Mouse (Mus musculus) ES-E14 (cell line): ENCODE data around the gene Msx2. TPM values are rescaled to one million over a fixed set of nuclear protein-coding genes. Genes with fewer than 3 reads are reported as not detected.

Source experiments
- DNase-seq: peaks from one replicate; pipeline ENCODE4 v3.0.0-alpha.2; 2013; ENCODE audit warnings: low read depth, low spot score
- H3K27ac ChIP-seq: 2 replicates; pipeline ENCODE4 v1.5.1; 2012; ENCODE audit warnings: low read depth, mild to moderate bottlenecking, low read length, moderate library complexity, mixed read lengths; ENCODE audit not compliant: poor library complexity, insufficient read depth, severe bottlenecking
- H3K36me3 ChIP-seq: 2 replicates; pipeline ENCODE4 v1.6.1; 2012; ENCODE audit warnings: mild to moderate bottlenecking, low read length, moderate library complexity, mixed read lengths; ENCODE audit not compliant: control insufficient read depth, poor library complexity, insufficient read depth, severe bottlenecking
- H3K4me1 ChIP-seq, 2 experiments: fragments of 150-350 bp in 1 of 2; sonication (generic) in 1 of 2; 2 replicates each; pipeline ENCODE4 v1.6.1; 2012; ENCODE audit warnings: low read length in 2 of 2, mild to moderate bottlenecking in 1 of 2, mixed read lengths in 1 of 2; ENCODE audit not compliant: control insufficient read depth in 2 of 2, insufficient read depth in 2 of 2, poor library complexity in 1 of 2
- H3K4me3 ChIP-seq, 2 experiments: fragments of 150-350 bp in 1 of 2; sonication (generic) in 1 of 2; 2 replicates each; pipeline ENCODE4 v1.5.1; 2012; ENCODE audit warnings: low read length in 2 of 2, low read depth in 1 of 2, mild to moderate bottlenecking in 1 of 2, mixed read lengths in 1 of 2; ENCODE audit not compliant: insufficient read depth in 1 of 2, poor library complexity in 1 of 2, severe bottlenecking in 1 of 2
- H3K9ac ChIP-seq: 2 replicates; pipeline ENCODE4 v1.6.1; 2012; ENCODE audit warnings: low read depth, mild to moderate bottlenecking, low read length, mixed read lengths; ENCODE audit not compliant: poor library complexity, insufficient read depth, severe bottlenecking
- H3K9me3 ChIP-seq: fragments of 150-350 bp; sonication (generic); 2 replicates; pipeline ENCODE4 v1.6.1; 2012; ENCODE audit warnings: low read depth, mild to moderate bottlenecking, low read length; ENCODE audit not compliant: control insufficient read depth, insufficient read depth
- CHD2 ChIP-seq: IDR thresholded peaks from 2 replicates; pipeline ENCODE4 v1.6.1; 2014; ENCODE audit warnings: mild to moderate bottlenecking, low read depth, low read length, inconsistent platforms
- HCFC1 ChIP-seq: IDR thresholded peaks from 2 replicates; pipeline ENCODE4 v1.6.1; 2012; ENCODE audit warnings: low read length, inconsistent platforms, borderline replicate concordance; ENCODE audit not compliant: insufficient read depth
- MAFK ChIP-seq: IDR thresholded peaks from 2 replicates; pipeline ENCODE4 v1.6.1; 2014; ENCODE audit warnings: mild to moderate bottlenecking, low read depth, low read length, inconsistent platforms; ENCODE audit not compliant: insufficient read depth
- ZC3H11A ChIP-seq: IDR thresholded peaks from 2 replicates; pipeline ENCODE4 v1.6.1; 2012; ENCODE audit warnings: low read depth, mild to moderate bottlenecking, inconsistent platforms, low read length, borderline replicate concordance
- ZNF384 ChIP-seq: IDR thresholded peaks from 2 replicates; pipeline ENCODE4 v1.6.1; 2012; ENCODE audit warnings: low read depth, low read length, inconsistent platforms
- in situ Hi-C, 2 experiments: fragments of 600-800 bp; cut with MboI; formaldehyde crosslinking; loops; one replicate each; pipeline ENCODE4 v1.15.1; 2025; ENCODE audit warnings: low sequenced_read_pairs in 2 of 2, inconsistent platforms in 1 of 2; ENCODE audit not compliant: unreplicated experiment in 2 of 2
- total RNA-seq: library from RNA; depleted of rRNA; stranded (reverse); fragments of 300-350 nt; gene quantifications from 2 replicates; pipeline ENCODE4 v1.2.3, GENCODE M21; 2012

Msx2 gene
- total RNA-seq, 1 experiment: 3.7 TPM

DNA sequence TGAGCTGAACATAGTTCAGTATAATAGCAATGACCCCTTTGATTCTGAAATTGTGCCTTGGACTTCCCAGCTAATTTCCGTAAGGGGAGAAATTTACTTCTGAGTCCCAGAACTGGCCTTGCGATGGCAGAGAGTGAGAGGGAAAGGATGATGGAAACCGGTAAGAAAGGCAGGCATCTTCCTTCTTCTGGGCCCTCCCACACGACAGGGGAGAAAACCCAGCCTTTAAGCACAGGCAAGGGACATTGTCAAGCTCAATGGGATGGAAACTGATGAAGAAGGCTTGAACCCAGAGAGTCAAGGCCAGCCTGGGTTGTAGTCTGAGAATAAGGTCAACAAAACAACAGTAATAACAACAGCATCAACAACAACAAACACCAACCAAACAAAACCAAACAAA lies 14.1 kb downstream of the Msx2 start:
- Histone ChIP-seq H3K4me1 (peaks cover 0 to 14% of the 10 kb centered on the region in 2 experiments; a peak in 2 of 4 replicates), H3K36me3 (no peaks in the 10 kb centered on the region), H3K9ac (no peak overlapping the region), H3K27ac (no peak overlapping the region), H3K4me3 (no peak overlapping the region), H3K9me3 (no peaks in the 10 kb centered on the region)
- DNase-seq: no peak
- TF ChIP-seq ZC3H11A (no peak), MAFK (no peak), CHD2 (no peak), ZNF384 (no peak), HCFC1 (no peak)
- in situ Hi-C loops: no loop called here

DNA sequence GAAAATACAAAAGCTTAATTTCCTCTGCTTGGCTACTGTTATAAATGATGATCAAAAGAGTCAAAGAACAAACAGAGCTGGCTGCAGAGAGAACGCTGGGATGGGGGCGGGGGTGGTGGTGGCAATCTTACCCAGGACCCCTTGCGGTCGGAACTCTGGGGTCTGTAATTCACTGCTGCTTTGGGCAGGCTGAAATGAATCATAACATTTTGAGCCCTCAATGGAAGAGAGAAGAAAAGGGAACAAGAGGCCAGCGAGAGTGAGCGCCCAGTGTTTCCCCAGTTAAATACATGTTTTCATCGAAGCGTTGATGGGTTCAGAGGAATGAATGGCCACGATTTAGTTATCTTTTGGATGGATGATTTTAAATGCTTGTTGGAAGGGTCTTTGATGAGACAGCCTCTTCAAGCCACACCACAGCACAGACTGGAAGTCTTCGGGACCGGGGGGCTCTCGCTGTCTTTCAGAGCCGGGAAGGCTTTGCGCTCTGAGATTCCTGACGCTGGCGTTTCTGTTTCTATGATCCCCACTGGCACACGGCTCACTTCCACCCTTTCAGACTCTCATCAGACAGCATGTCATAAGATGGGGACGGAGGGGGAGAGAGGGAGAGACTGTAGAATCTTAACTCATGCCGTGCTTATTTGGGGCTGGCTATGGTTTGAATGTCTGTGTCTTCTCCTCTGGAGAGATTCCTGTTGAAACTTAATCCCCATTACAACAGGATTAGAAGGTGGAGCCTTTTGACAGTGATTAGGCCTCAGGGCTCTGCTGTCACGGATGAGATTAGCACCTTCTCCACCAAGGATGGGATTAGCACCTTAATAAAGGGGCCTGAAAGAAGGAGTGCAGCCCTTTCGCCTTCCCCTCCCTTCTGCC lies 17.8 kb downstream of the Msx2 start:
- DNase-seq: no peak
- H3K4me1 ChIP-seq: no peaks in the 10 kb centered on the region; a peak in 1 of 4 replicates
- H3K4me3 ChIP-seq: no peak overlapping the region

GRCm38 (mm10) chr13:53453927-53454326 lies 18.9 kb downstream of the Msx2 start:
- Histone ChIP-seq H3K27ac (no peak overlapping the region), H3K36me3 (no peaks in the 10 kb centered on the region), H3K4me1 (no peaks in the 10 kb centered on the region; a peak in 1 of 4 replicates), H3K9ac (no peak overlapping the region), H3K4me3 (no peak overlapping the region), H3K9me3 (no peaks in the 10 kb centered on the region)
- no peak for DNase-seq
- in situ Hi-C loops: no loop called here
- TF ChIP-seq ZC3H11A: no peak
- no peak for TF ChIP-seq MAFK
- TF ChIP-seq HCFC1: no peak
- no peak for TF ChIP-seq CHD2
- TF ChIP-seq ZNF384: no peak

More for the DNA sequence above, 17.8 kb downstream of the Msx2 start:
- Histone ChIP-seq H3K9me3 (no peaks in the 10 kb centered on the region), H3K36me3 (no peaks in the 10 kb centered on the region), H3K9ac (no peak overlapping the region), H3K27ac (no peak overlapping the region)
- in situ Hi-C loops: no loop called here
- TF ChIP-seq ZC3H11A: no peak
- no peak for TF ChIP-seq HCFC1
- no peak for TF ChIP-seq ZNF384
- TF ChIP-seq CHD2: no peak
- TF ChIP-seq MAFK: no peak

- Histone ChIP-seq H3K27ac (no peak overlapping the region), H3K9me3 (no peaks in the 10 kb centered on the region), H3K4me3 (no peak overlapping the region), H3K9ac (no peak overlapping the region), H3K4me1 (no peaks in the 10 kb centered on the region; a peak in 1 of 4 replicates), H3K36me3 (no peaks in the 10 kb centered on the region)
- no peak for DNase-seq
- in situ Hi-C loops: loop anchor here (10.0 to 25.0 kb wide), 2 partner anchors 237 to 315 kb away; no protein-coding TSS in a partner anchor
- TF ChIP-seq MAFK: no peak
- TF ChIP-seq ZNF384: no peak
- TF ChIP-seq ZC3H11A: no peak
- no peak for TF ChIP-seq CHD2
- no peak for TF ChIP-seq HCFC1
These were observed 25.3 kb downstream of the Msx2 start for GRCm38 (mm10) chr13:53447609-53448008.
